Mouse (Mus musculus) ES-Bruce4 (cell line): ENCODE results near the gene Atp2a1.

Source experiments
- CTCF ChIP-seq: IDR thresholded peaks from one replicate; pipeline ENCODE4 v1.8.1; 2011; ENCODE audit warnings: low read depth, low read length
- EP300 ChIP-seq: IDR thresholded peaks from 2 replicates; pipeline ENCODE4 v1.6.1; 2011; ENCODE audit warnings: low read depth, low read length; ENCODE audit not compliant: insufficient read depth
- POLR2A ChIP-seq: IDR thresholded peaks from one replicate; pipeline ENCODE4 v1.8.1; 2011; ENCODE audit warnings: low read length; ENCODE audit not compliant: insufficient read depth

DNA sequence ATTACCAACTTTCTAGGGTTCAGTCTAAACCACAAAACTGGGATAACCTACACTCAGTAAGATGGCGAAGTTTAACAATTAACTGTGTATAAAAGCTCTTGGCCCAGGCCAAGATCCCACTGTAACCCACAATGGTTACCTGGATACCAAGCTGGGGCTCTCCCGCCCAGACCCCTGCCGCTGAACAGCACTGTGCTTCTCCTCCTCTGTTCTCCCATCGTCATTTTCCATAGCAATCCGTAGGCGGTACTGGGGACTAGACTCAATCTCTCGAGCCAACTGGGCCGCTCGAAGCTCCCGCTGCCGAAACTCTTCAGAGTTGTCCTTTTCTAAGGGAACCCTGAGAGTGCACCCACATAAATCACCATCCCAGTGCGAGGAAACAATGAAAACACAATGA lies 35.1 kb upstream of the Atp2a1 start:
- TF ChIP-seq CTCF (no peak), EP300 (no peak), POLR2A (no peak)
